Mouse (Mus musculus): ENCODE results near the gene Rps27a. TPM values are rescaled to one million over a fixed set of nuclear protein-coding genes. Genes with fewer than 3 reads are reported as not detected.
"Not testable (repeated sequence)": the region's sequence is repeated elsewhere in the genome, so short reads cannot be mapped to it uniquely, and the experiment has no call there.

Gene Rps27a
- polyA plus RNA-seq, 1 experiment: 196 TPM

DNA sequence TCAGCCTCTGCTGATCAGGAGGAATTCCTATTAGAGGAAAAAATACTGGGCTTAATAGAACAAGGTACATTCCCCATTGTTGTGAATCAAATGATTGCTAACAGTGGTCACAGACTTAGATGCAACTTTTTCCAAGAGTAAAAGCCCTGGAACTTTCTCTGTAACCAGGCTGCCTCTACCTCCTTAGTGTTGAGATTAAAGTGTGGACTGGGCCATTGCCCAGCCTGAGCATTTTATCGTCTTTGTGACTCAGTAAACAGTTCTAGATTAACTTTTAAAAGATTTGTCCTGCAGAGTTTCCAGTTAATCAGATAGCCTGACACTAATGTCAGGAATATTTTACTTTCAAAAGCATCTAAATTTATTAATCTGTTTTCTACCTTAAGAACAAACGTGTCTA, 1.1 kb downstream of the Rps27a start:
- WGBS: 26% methylated on average over 2 of the region's 2 CpGs
- TF ChIP-seq POLR2A (IDR thresholded peaks at IDR 0.05; ENCODE audit: control insufficient read depth, extremely low read depth, insufficient read depth, low read length, poor library complexity): no peak
- TF ChIP-seq CTCF (IDR thresholded peaks at IDR 0.05; ENCODE audit: borderline replicate concordance, control insufficient read depth, extremely low read depth, insufficient read depth, low read length, poor library complexity): no peak
- Histone ChIP-seq H3K4me3 (ENCODE audit: control insufficient read depth, insufficient read depth, low read length) (no peak overlapping the region), H3K4me1 (replicated peaks; ENCODE audit: control insufficient read depth, insufficient read depth, low read length) (0 out of 2 replicates have a peak, but pooled peaks cover 4% of the 10 kb centered on the region), H3K27me3 (ENCODE audit: control insufficient read depth, insufficient read depth, low read length) (no peaks in the 10 kb centered on the region), H3K36me3 (ENCODE audit: control insufficient read depth, insufficient read depth, low read length) (peaks cover 28% of the 10 kb centered on the region), H3K27ac (ENCODE audit: control insufficient read depth, insufficient read depth, low read length) (no peak overlapping the region)
- DNase-seq: no peak

DNA sequence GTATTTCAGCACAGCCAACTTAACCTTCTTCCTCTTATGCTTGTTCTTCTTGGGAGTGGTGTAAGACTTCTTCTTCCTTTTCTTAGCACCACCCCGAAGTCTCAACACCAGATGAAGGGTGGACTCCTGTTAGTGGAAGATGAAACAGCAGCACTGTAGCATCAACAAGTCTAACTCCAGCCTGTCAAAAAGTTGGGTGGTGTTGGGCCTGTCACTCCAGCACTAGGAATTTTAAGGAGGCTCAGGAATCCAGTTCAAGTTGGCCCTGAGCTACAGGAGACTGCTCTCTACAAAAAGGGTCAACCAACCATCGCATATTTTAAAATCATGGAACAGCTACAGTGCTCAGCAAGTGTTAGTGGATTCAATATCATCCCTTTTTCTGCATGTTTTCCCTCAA, 1.6 kb downstream of the Rps27a start:
- WGBS: 63% methylated on average over 2 of the region's 2 CpGs
- not testable (repeated sequence) for H3K27ac ChIP-seq (ENCODE audit: control insufficient read depth, insufficient read depth, low read length); H3K4me1 ChIP-seq (replicated peaks; ENCODE audit: control insufficient read depth, insufficient read depth, low read length); H3K27me3 ChIP-seq (ENCODE audit: control insufficient read depth, insufficient read depth, low read length); DNase-seq; H3K4me3 ChIP-seq (ENCODE audit: control insufficient read depth, insufficient read depth, low read length)
- peaks cover 31% of the 10 kb centered on the region for H3K36me3 ChIP-seq (ENCODE audit: control insufficient read depth, insufficient read depth, low read length)

DNA sequence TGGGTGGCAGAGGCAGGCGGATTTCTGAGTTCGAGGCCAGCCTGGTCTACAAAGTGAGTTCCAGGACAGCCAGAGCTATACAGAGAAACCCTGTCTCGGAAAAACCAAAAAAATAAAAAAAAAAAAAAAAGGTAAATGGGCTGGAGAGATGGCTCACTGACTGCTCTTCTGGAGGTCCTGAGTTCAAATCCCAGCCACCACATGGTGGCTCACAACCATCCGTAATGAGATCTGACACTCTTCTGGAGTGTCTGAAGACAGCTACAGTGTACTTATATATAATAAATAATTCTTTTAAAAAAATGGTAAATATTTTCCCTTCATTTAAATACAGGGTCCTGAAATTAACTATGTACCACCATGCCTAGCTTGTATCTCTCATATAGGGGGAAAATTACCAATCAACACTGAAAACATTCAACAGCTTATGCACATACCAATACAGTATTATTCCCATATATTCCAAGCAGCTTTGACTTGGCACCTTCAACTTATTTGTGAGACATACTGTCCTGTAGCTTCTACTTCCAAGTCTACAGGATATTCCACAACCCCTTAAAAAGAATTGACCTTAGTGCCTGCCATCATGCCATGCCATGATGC, 2.7 kb downstream of the Rps27a start:
- 93% methylated on average over 4 of the region's 4 CpGs for WGBS
- not testable (repeated sequence) for H3K27me3 ChIP-seq (ENCODE audit: control insufficient read depth, insufficient read depth, low read length); DNase-seq; H3K4me3 ChIP-seq (ENCODE audit: control insufficient read depth, insufficient read depth, low read length); H3K4me1 ChIP-seq (replicated peaks; ENCODE audit: control insufficient read depth, insufficient read depth, low read length); H3K27ac ChIP-seq (ENCODE audit: control insufficient read depth, insufficient read depth, low read length)
- peaks cover 41% of the 10 kb centered on the region for H3K36me3 ChIP-seq (ENCODE audit: control insufficient read depth, insufficient read depth, low read length)

DNA sequence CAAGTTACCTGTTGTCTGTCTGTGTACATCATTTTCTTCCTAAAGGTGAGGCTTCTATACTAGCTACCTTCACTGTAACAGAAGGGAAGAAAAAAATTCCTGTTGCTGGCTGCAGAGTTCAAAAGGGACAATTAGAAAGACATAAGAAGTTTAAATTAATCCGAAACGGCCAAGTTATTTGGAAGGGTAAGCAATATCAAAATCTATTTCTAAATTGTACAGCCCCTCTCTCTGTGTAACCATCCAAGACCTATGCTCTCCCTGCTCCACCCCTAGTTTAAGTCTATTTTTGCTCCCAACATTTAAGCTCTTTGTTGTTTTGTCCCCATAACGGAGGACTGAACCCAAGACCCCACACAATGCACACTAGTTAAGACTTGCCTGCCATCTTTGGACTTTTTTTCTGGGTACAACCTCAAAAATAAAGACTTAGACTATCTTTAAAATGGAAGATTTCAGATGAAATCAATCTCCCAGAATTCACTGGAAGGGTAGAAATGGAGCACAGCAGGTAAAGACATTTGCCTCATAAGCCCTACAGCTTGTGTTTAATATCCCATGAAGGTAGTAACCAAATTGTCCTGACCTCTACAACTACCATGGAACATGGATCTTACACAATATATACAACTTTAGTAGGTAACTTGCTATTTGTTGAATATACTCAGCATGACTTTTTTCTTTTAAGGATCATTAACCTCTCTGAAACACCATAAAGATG, 3.5 kb downstream of the Rps27a start:
- H3K36me3 ChIP-seq (ENCODE audit: control insufficient read depth, insufficient read depth, low read length): peaks cover 41% of the 10 kb centered on the region
- TF ChIP-seq CTCF (IDR thresholded peaks at IDR 0.05; ENCODE audit: borderline replicate concordance, control insufficient read depth, extremely low read depth, insufficient read depth, low read length, poor library complexity) (no peak), POLR2A (IDR thresholded peaks at IDR 0.05; ENCODE audit: control insufficient read depth, extremely low read depth, insufficient read depth, low read length, poor library complexity) (no peak)
- 93% methylated on average over 3 of the region's 3 CpGs for WGBS

DNA sequence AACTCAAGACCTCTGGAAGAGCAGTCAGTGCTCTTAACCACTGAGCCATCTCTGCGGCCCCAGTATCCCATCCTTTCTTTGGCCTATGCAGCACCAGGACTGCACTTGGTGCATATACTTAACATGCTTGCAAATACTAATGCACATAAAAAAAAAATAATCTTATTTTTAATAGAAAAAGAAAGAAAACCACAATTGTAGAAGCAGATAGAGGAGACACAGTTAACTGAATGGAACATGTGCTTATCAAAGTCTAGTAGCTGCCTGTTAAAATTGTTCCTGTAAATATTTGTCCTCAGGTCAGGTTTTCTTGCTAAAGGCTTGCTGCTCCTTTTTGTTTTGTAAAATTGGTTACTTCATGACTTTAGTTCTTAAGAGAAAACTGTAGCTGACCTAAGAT, 9.7 kb downstream of the Rps27a start:
- no peak for DNase-seq
- TF ChIP-seq POLR2A (IDR thresholded peaks at IDR 0.05; ENCODE audit: control insufficient read depth, extremely low read depth, insufficient read depth, low read length, poor library complexity) (no peak), CTCF (IDR thresholded peaks at IDR 0.05; ENCODE audit: borderline replicate concordance, control insufficient read depth, extremely low read depth, insufficient read depth, low read length, poor library complexity) (no peak)
- Histone ChIP-seq H3K27me3 (ENCODE audit: control insufficient read depth, insufficient read depth, low read length) (no peaks in the 10 kb centered on the region), H3K36me3 (ENCODE audit: control insufficient read depth, insufficient read depth, low read length) (peaks cover 32% of the 10 kb centered on the region), H3K4me1 (replicated peaks; ENCODE audit: control insufficient read depth, insufficient read depth, low read length) (no peaks in the 10 kb centered on the region), H3K4me3 (ENCODE audit: control insufficient read depth, insufficient read depth, low read length) (no peak overlapping the region), H3K27ac (ENCODE audit: control insufficient read depth, insufficient read depth, low read length) (no peak overlapping the region)
- WGBS: 95% methylated on average over 1 of the region's 1 CpGs

More for the DNA sequence above, 3.5 kb downstream of the Rps27a start:
- Histone ChIP-seq H3K27ac (ENCODE audit: control insufficient read depth, insufficient read depth, low read length) (no peak overlapping the region), H3K4me3 (ENCODE audit: control insufficient read depth, insufficient read depth, low read length) (no peak overlapping the region), H3K27me3 (ENCODE audit: control insufficient read depth, insufficient read depth, low read length) (no peaks in the 10 kb centered on the region), H3K4me1 (replicated peaks; ENCODE audit: control insufficient read depth, insufficient read depth, low read length) (0 out of 2 replicates have a peak, but pooled peaks cover 4% of the 10 kb centered on the region)
- DNase-seq: no peak

DNA sequence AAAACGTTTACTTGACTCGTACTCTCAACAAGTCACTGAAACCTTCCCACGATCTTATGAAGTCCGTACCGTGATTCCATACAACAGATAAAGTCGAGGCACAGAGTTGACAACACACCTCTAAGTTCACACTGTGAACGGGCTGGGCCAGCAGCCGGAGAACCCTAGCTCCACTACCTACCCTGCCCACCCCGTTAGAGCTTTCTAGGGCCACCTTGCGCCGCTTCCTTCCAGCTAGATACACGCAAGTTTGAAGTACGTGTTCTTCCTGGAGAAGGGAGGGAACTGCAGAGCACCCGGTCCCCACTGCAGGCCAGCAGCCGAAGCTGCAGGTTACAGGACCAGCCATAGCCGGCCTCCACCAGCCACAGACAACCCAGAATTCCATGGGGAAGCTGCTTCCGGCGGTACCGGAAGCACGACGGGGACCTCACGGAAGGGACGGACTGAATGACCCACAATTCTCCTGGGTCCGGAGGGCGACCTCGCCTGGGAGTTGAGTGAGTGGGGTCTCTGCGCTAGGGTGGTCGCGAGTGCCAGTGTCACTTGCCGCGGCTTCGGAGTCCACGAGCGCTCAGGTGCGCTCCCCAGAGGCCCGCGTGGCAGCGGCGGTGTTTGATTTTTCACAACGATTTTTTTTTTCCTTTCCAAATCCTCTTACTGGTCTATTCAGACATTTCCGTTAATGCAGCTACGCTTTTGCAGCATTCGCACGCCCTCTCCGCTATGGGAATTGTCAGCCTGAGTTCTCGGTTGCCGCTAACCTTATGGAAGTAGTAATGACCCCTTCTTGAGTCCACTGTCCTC, 21.7 kb downstream of the Rps27a start, which contains the start of gene Mtif2:
Gene Mtif2 (plus strand): TSS at position 421 of the 807 bp plus-strand sequence.
- Histone ChIP-seq H3K36me3 (ENCODE audit: control insufficient read depth, insufficient read depth, low read length) (no peaks in the 10 kb centered on the region; the same call in 1 of the 2 replicates), H3K27me3 (ENCODE audit: control insufficient read depth, insufficient read depth, low read length) (no peaks in the 10 kb centered on the region), H3K4me3 (ENCODE audit: control insufficient read depth, insufficient read depth, low read length) (peak within 1 kb of the TSS; percentile 90), H3K27ac (ENCODE audit: control insufficient read depth, insufficient read depth, low read length) (peak within 1 kb of the TSS; percentile 11; the same call in 1 of the 2 replicates), H3K4me1 (replicated peaks; ENCODE audit: control insufficient read depth, insufficient read depth, low read length) (no peaks in the 10 kb centered on the region)
- whole genome bisulfite sequencing: 4% methylated on average over 47 of the region's 47 CpGs
- TF ChIP-seq CTCF (IDR thresholded peaks at IDR 0.05; ENCODE audit: borderline replicate concordance, control insufficient read depth, extremely low read depth, insufficient read depth, low read length, poor library complexity): peak; percentile 66; the same call in 1 of the 2 replicates
- 0 out of 2 replicates have a peak, but pooled peaks have one; percentile 32 for TF ChIP-seq POLR2A (IDR thresholded peaks at IDR 0.05; ENCODE audit: control insufficient read depth, extremely low read depth, insufficient read depth, low read length, poor library complexity)
- peak; percentile 56 for DNase-seq

All from thymus, adult 2 months (tissue).